Mouse (Mus musculus) lung, embryonic 14.5 days (tissue): ENCODE data around the gene Slc35c2. TPM values are rescaled to one million over a fixed set of nuclear protein-coding genes. Genes with fewer than 3 reads are reported as not detected.

Experiments
- ATAC-seq: fragments of 200-750 bp; cut with Nextera tagmentation; 2 replicates; pipeline ENCODE4 v1.8.0; 2017; ENCODE audit warnings: mild to moderate bottlenecking, moderate TSS enrichment, moderate library complexity; ENCODE audit not compliant: insufficient read depth
- DNase-seq: peaks from one replicate; pipeline ENCODE4 v3.0.0-alpha.2; 2015
- H3K27ac ChIP-seq: fragments of 300-500 bp; sonication (generic); 2 replicates; pipeline ENCODE4 v1.5.1; 2014; ENCODE audit warnings: low read depth, mild to moderate bottlenecking, moderate library complexity
- H3K27me3 ChIP-seq: fragments of 300-500 bp; sonication (generic); 2 replicates; pipeline ENCODE4 v1.6.1; 2014; ENCODE audit warnings: low read length, control low read depth; ENCODE audit not compliant: insufficient read depth
- H3K36me3 ChIP-seq: fragments of 300-500 bp; sonication (generic); 2 replicates; pipeline ENCODE4 v1.6.1; 2014; ENCODE audit warnings: control low read depth; ENCODE audit not compliant: insufficient read depth
- H3K4me1 ChIP-seq: fragments of 300-500 bp; sonication (generic); 2 replicates; pipeline ENCODE4 v1.6.1; 2014; ENCODE audit warnings: antibody characterized with exemption, control low read depth; ENCODE audit not compliant: insufficient read depth
- H3K4me2 ChIP-seq: fragments of 300-500 bp; sonication (generic); 2 replicates; pipeline ENCODE4 v1.6.1; 2014; ENCODE audit warnings: mild to moderate bottlenecking
- H3K4me3 ChIP-seq: fragments of 300-500 bp; sonication (generic); 2 replicates; pipeline ENCODE4 v1.5.1; 2014; ENCODE audit warnings: low read depth, low read length
- H3K9ac ChIP-seq: fragments of 300-500 bp; sonication (generic); 2 replicates; pipeline ENCODE4 v1.6.1; 2014
- H3K9me3 ChIP-seq: fragments of 300-500 bp; sonication (generic); 2 replicates; pipeline ENCODE4 v1.6.1; 2016; ENCODE audit warnings: low read depth, low read length, control low read depth
- CTCF ChIP-seq: IDR thresholded peaks from 2 replicates; pipeline ENCODE4 v1.5.1; 2016; ENCODE audit warnings: antibody characterized with exemption, low read depth
- WGBS: fragments of 180-500 bp; shearing (Covaris S2); extraction: QIAGEN DNeasy Blood & Tissue Kit; methylation state at CpG from one replicate; pipeline ENCODE4 v1.1.7; 2014; 5-methylcytosine and 5-hydroxymethylcytosine counted together
- polyA plus RNA-seq: library from polyadenylated mRNA; unstranded; fragments of >200 nt; fragmentation: Nextera tagmentation; extraction: Ambion mirVana; gene quantifications from 2 replicates; pipeline ENCODE4 v1.2.1, GENCODE M21; 2014

The Slc35c2 gene
- polyA plus RNA-seq, 1 experiment from 2014 or later, result 51.9 TPM

DNA sequence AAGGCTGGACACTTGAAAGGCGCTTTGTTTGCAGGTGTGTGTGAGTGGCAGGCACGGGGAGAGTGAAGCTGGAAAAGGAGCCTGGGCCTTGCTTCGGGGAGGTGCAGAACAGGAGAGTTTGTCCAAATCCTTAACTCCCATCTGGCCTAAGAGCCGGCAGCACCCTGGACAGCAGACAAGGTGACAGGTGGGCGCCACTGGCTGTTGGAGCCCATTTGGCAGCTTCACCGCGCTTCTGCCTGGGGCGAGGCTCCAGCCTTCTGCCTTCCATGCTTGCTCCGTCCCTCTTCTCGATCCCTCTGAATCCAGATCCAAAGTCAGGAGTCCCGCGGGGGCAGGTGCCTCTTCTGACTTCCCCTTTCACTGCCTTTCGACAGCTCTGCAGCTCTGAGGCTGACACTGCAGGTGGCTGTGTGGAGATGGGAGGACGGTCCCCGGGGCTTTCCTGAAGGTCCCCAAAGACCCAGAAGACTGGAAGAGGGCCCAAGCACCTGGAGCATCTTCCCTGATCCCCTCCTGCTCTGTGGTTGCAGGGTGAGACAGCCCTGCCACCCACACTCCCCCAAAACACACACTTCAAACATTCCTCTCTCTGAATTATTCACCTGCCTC lies 48.0 kb downstream of the Slc35c2 start:
- peak; percentile 50 for DNase-seq
- H3K9ac ChIP-seq, result no peak overlapping the region
- H3K27me3 ChIP-seq, result peaks cover 96% of the 10 kb centered on the region
- 0 out of 2 replicates have a peak, but pooled peaks cover 3% of the 10 kb centered on the region for H3K4me1 ChIP-seq
- ATAC-seq, result no peak
- no peak overlapping the region for H3K4me3 ChIP-seq
- H3K4me2 ChIP-seq, result no peak overlapping the region
- H3K36me3 ChIP-seq, result no peaks in the 10 kb centered on the region
- no peak overlapping the region for H3K27ac ChIP-seq
- WGBS, result 10% methylated on average over 15 of the region's 15 CpGs
- no peak for TF ChIP-seq CTCF
- H3K9me3 ChIP-seq, result no peaks in the 10 kb centered on the region

DNA sequence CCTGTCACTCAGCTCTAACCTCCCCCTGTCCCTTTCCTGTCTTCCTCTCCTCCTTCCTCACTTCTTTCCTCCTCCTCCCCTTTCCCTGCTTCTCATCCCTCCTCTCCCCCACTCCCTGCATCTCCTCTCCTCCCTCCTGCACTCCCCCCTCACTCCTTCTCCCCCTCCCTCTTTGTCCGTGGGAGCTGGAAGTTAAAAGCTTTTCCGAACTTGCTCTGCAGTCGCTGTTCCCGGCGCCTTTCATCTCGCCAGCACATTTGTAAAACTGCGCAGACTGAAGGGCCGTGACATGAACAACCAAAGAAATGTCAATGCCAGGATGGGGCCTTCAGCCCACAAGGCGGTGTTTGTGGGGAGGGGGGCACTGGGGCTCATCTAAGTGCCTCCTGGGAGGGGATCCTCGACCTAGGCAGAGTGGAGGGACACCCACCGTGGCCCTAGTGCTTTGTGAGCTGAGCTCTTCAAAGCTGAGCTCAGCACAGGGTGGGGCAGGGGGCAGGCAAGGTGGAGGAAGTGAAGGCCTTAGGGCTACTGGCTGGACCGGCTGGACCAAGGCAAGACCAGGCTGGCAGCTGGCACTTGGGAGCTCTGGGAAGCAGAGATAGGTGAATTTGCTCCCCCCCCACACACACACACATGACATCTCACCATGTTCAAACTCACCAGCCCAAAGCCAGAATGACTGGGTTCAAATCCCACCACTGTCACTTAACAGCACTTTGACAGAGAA lies 49.1 kb downstream of the Slc35c2 start:
- no peak overlapping the region for H3K4me2 ChIP-seq
- 8% methylated on average over 12 of the region's 12 CpGs for WGBS
- H3K4me1 ChIP-seq, result 0 out of 2 replicates have a peak, but pooled peaks cover 3% of the 10 kb centered on the region
- no peak overlapping the region for H3K4me3 ChIP-seq
- no peaks in the 10 kb centered on the region for H3K36me3 ChIP-seq
- no peaks in the 10 kb centered on the region for H3K9me3 ChIP-seq
- TF ChIP-seq CTCF, result no peak
- DNase-seq (peak; percentile 44), ATAC-seq (no peak)
- H3K9ac ChIP-seq, result no peak overlapping the region
- H3K27ac ChIP-seq, result no peak overlapping the region
- peaks cover 98% of the 10 kb centered on the region for H3K27me3 ChIP-seq

DNA sequence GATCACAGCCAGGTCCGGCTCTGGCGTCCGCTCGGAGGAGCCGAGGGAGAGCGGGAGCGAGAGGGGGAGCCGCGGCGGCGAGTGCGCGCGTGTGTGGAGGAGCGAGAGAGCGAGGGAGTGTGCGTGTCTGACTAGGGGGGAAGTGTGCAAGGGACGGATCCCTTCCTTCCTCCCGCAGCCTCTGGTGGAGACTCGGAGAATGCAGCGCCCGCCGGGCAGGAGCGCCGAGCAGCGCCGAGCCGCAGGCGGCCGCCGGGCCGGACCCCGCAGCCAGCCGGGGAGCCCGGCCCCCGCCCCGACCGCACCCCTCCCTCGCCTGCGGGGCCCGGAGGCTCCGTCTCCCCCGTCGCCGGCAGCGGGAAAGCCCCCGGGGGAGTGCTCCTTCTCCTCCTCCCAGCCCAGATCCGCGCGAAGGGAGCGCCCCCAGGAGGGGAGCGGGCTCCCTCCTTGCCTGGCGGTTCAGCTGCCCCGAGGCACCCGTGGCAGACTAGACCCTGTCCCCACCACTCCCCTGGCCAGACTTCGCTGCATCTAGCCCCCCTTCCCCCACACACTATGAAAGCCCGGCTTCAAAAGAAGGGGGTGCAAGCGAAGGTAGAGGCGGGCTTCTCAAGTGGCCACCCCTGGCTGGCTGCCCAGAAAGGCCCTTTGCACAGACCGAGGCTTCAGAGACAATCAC lies 52.9 kb downstream of the Slc35c2 start, which contains the start of gene Cdh22:
Gene Cdh22, minus strand, starts transcription at position 241 of the 679 bp plus-strand sequence.
- Histone ChIP-seq H3K4me3 (peak within 1 kb of the TSS; percentile 55), H3K27me3 (peaks cover 94% of the 10 kb centered on the region), H3K4me1 (no peaks in the 10 kb centered on the region), H3K9me3 (no peaks in the 10 kb centered on the region), H3K27ac (no peak within 1 kb of the TSS), H3K4me2 (peak within 1 kb of the TSS; percentile 98), H3K9ac (peak within 1 kb of the TSS; percentile 51), H3K36me3 (no peaks in the 10 kb centered on the region)
- peak; percentile 82 for DNase-seq
- TF ChIP-seq CTCF, result peak; percentile 61
- peak; percentile 78 for ATAC-seq
- WGBS, result under 1% methylated on average over 39 of the region's 60 CpGs

DNA sequence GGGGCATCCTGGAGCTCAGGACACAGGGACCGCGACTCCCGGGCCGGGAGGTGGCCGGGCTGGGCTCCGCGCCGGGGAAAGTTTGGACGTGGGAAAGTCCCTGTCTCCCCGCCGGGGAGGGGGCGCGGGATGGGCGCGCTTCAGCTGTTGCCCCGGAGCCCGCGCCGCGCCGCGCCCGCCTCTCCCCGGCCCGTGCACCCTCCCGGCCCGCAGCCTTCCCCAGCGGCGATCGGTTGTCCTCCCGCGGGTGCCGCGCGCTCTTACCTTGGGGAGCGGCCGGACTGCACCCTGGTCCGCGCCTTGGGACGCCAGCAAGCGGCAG lies 53.4 kb downstream of the Slc35c2 start:
- ATAC-seq, result no peak; the same call in 1 of the 2 replicates
- no peaks in the 10 kb centered on the region for H3K4me1 ChIP-seq
- peak overlapping the region; percentile 51 for H3K9ac ChIP-seq
- 0% methylated on average over 37 of the region's 41 CpGs for WGBS
- H3K4me2 ChIP-seq, result peak overlapping the region; percentile 98
- peak overlapping the region; percentile 55 for H3K4me3 ChIP-seq
- TF ChIP-seq CTCF, result no peak
- no peaks in the 10 kb centered on the region for H3K9me3 ChIP-seq
- peaks cover 93% of the 10 kb centered on the region for H3K27me3 ChIP-seq
- H3K36me3 ChIP-seq, result no peaks in the 10 kb centered on the region
- DNase-seq, result no peak
- no peak overlapping the region for H3K27ac ChIP-seq

DNA sequence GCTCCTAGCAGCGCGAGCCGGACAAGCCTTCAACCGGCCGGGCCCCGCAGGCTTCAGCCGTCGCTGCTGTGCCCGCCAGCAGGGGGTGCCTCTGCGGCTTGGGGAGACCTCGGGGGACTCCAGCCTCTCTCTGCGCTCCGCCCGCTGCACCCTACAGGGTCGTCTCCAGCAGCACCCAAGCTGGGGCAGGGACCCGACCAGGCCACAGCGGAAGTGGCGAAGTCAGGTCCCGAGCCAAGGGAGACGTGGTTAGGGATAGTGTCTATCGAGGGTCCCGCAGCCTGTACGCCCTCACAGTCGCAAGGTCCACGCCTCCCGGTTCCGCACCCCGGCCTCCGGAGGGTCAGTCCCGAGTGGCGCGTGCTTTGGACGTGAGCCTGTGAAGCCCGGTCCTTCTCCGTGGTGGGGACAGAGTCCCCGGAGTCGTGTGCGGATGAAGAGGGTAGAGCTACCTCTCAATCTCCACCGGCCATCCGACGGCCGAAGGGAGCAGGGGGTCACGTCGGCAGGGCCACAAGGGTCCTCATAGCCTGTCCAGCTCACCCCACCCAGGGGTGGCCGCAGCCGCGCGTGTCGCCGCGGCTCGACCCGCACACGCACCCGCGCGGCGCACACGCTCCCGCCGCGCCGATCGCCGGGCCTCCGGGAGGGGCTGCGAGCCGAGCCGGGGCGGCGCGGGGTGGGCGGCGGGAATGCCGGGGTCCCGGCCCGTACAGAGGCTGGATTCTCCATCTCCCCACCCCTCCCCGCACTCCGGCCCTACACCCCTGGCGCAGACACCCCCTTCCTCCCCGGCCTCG lies 54.0 kb downstream of the Slc35c2 start:
- Histone ChIP-seq H3K9me3 (no peaks in the 10 kb centered on the region), H3K27me3 (peaks cover 88% of the 10 kb centered on the region), H3K9ac (peak overlapping the region; percentile 51), H3K4me3 (peak overlapping the region; percentile 55), H3K36me3 (no peaks in the 10 kb centered on the region), H3K4me1 (no peaks in the 10 kb centered on the region), H3K27ac (no peak overlapping the region), H3K4me2 (peak overlapping the region; percentile 98)
- peak; percentile 69 for DNase-seq
- WGBS, result 1% methylated on average over 82 of the region's 82 CpGs
- ATAC-seq, result peak; percentile 21; the same call in 1 of the 2 replicates
- peak; percentile 63 for TF ChIP-seq CTCF

DNA sequence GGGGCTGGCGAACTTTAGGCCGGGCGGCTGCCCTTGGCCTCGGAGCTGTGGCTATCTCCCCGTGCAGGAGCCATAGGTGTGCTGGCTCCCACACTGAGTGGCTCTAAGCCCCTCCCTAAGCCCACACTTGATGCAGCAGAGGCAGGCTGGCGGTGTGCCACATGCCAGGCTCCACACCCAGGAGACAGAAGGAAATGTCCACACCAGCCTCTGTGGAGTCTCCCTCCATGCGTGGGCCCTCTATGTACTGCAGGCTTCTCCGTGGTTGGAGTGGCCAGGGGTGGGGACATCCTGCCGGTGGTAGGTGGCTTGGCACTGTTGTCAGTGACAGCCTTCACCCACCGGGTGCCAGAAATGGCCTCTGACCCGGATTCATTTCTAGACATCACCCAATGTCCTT lies 58.6 kb downstream of the Slc35c2 start:
- no peaks in the 10 kb centered on the region for H3K9me3 ChIP-seq
- H3K27me3 ChIP-seq, result peaks cover 44% of the 10 kb centered on the region
- H3K4me1 ChIP-seq, result no peaks in the 10 kb centered on the region
- H3K4me2 ChIP-seq, result no peak overlapping the region
- ATAC-seq (no peak), DNase-seq (no peak)
- H3K36me3 ChIP-seq, result no peaks in the 10 kb centered on the region
- no peak overlapping the region for H3K4me3 ChIP-seq
- no peak overlapping the region for H3K27ac ChIP-seq
- whole genome bisulfite sequencing, result 78% methylated on average over 11 of the region's 11 CpGs
- no peak for TF ChIP-seq CTCF
- H3K9ac ChIP-seq, result no peak overlapping the region

Other genes starting within 250 kb of the Slc35c2 start
- 20.3 and 22.1 TPM in 2 replicates for gene Cd40, start 232.2 kb downstream of the Slc35c2 start, polyA plus RNA-seq
- gene 1700025C18Rik, start 197.1 kb downstream of the Slc35c2 start, polyA plus RNA-seq, result not detected in 2 replicates
- gene Cdh22, start 53.0 kb downstream of the Slc35c2 start, polyA plus RNA-seq, result 0.72 and 1.5 TPM in 2 replicates
- 79.2 and 82.2 TPM in 2 replicates for gene Elmo2, start 38.6 kb upstream of the Slc35c2 start, polyA plus RNA-seq
- 0.96 and 1.1 TPM in 2 replicates for gene Zfp663, start 80.9 kb upstream of the Slc35c2 start, polyA plus RNA-seq
- 10.9 and 12.0 TPM in 2 replicates for gene Zfp334, start 100.4 kb upstream of the Slc35c2 start, polyA plus RNA-seq
- gene Ocstamp, start 112.5 kb upstream of the Slc35c2 start, polyA plus RNA-seq, result not detected in 2 replicates
- 0.30 and 0.58 TPM in 2 replicates for gene Slc13a3, start 185.4 kb upstream of the Slc35c2 start, polyA plus RNA-seq
- 42.5 and 45.1 TPM in 2 replicates for gene Trp53rka, start 205.5 kb upstream of the Slc35c2 start, polyA plus RNA-seq
- 11.9 and 14.6 TPM in 2 replicates for gene Slc2a10, start 215.9 kb upstream of the Slc35c2 start, polyA plus RNA-seq